Comparison of ENCODE assay signal across 27 mouse cellular contexts in the genomic region with DNA sequence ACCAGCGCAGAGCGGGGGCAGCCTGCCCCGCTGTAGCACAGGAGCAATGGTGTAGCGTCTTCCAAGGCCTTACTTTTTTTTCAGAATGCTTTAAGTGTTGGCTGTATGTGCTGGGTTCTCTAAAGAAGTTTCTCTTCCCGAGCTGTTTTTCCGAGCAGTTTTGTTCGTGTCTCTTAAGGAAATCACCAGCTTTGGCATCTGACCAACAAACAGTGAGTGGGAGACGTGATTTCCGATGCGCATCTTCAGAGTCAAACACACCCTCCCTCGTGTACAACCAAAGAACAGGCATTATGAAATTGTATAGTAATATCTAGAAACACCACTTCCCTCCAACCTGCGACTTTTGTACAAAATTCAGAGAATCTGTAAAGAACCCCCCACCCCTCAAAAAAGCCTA. TPM values are rescaled to one million over a fixed set of nuclear protein-coding genes. Genes with fewer than 3 reads are reported as not detected.
DNase-seq lines count a peak whose midpoint lies in the region; ATAC-seq and TF ChIP-seq lines count a peak whose summit lies in the region.
"Had no signal": no experiment of that assay in that cellular context is flagged by ENCODE, and none has a peak within 500 bp of the region (broad histone marks: within the 10 kb centered on the region; RNA-seq: fewer than 3 reads in every experiment).

No protein-coding gene starts in this region.

- TF ChIP-seq RAD21 in CH12.LX (IDR thresholded peaks at IDR 0.05; ENCODE audit: low read depth, low read length), result no peak

- dilution Hi-C loops in CH12.LX (cut with MboI; ENCODE audit: extremely low pct_ligation_motif_present, extremely low pct_unique_long_range_greater_than_20kb, low sequenced_read_pairs), result no loop called here

- no peak for TF ChIP-seq POLR2A in CH12.LX (IDR thresholded peaks at IDR 0.05; ENCODE audit: low read depth, low read length)

- in situ Hi-C loops in CH12.LX (cut with MboI; ENCODE audit: low pct_ligation_motif_present, low pct_unique_long_range_greater_than_20kb, low sequenced_read_pairs), result no loop called here

- H3K4me1 ChIP-seq in forebrain, embryonic 14.5 days (ENCODE audit: control insufficient read depth, insufficient read depth, low read length), result no peaks in the 10 kb centered on the region
- no peaks in the 10 kb centered on the region for H3K4me1 ChIP-seq in forebrain, embryonic 11.5 days (replicated peaks; ENCODE audit: control insufficient read depth, insufficient read depth, low read length)
- no peaks in the 10 kb centered on the region for H3K4me1 ChIP-seq in lung, embryonic 14.5 days (ENCODE audit: insufficient read depth)
- peaks cover 4 to 16% of the 10 kb centered on the region in 2 experiments; a peak in 2 of 4 replicates for H3K4me1 ChIP-seq in CH12.LX (ENCODE audit: control insufficient read depth in 1 of 2, insufficient read depth in 2 of 2)
- no peaks in the 10 kb centered on the region for H3K4me1 ChIP-seq in forebrain, embryonic 15.5 days
- H3K4me1 ChIP-seq: midbrain, embryonic 10.5 days; neural tube, embryonic 12.5 days had no signal

- H3K36me3 ChIP-seq in forebrain, embryonic 14.5 days (ENCODE audit: control insufficient read depth, insufficient read depth, low read length), result peaks cover 13% of the 10 kb centered on the region; the same call in 1 of the 2 replicates
- no peaks in the 10 kb centered on the region for H3K36me3 ChIP-seq in forebrain, embryonic 11.5 days (ENCODE audit: control insufficient read depth, insufficient read depth, low read length)
- peaks cover 29% of the 10 kb centered on the region for H3K36me3 ChIP-seq in lung, embryonic 14.5 days (ENCODE audit: insufficient read depth)
- H3K36me3 ChIP-seq in CH12.LX (replicated peaks in 1 of 2; ENCODE audit: control insufficient read depth in 1 of 2, insufficient read depth in 1 of 2, low read length in 1 of 2), result peaks cover 25 to 51% of the 10 kb centered on the region in 2 experiments
- H3K36me3 ChIP-seq in forebrain, embryonic 15.5 days, result peaks cover 11% of the 10 kb centered on the region; the same call in 1 of the 2 replicates

- no peaks in the 10 kb centered on the region for H3K79me2 ChIP-seq in CH12.LX (replicated peaks; ENCODE audit: control insufficient read depth, extremely low read depth, insufficient read depth, poor library complexity, severe bottlenecking)

- no peak for TF ChIP-seq CTCF in lung, embryonic 14.5 days (IDR thresholded peaks at IDR 0.05; ENCODE audit: low read depth)
- no peak for TF ChIP-seq CTCF in CH12.LX (conservative IDR thresholded peaks at IDR 0.05 in 1 of 2, IDR thresholded peaks at IDR 0.05 in 1 of 2; ENCODE audit: low read depth in 2 of 2, low read length in 2 of 2)

- no peak overlapping the region for H3K27ac ChIP-seq in forebrain, embryonic 14.5 days (ENCODE audit: low read depth, low read length)
- no peak overlapping the region for H3K27ac ChIP-seq in forebrain, embryonic 11.5 days (ENCODE audit: low read depth, low read length)
- no peak overlapping the region for H3K27ac ChIP-seq in lung, embryonic 14.5 days (ENCODE audit: low read depth)
- no peak overlapping the region for H3K27ac ChIP-seq in CH12.LX (ENCODE audit: insufficient read depth, low read depth)
- 0 out of 2 replicates have a peak overlapping the region, but pooled peaks have one; percentile 40 for H3K27ac ChIP-seq in forebrain, embryonic 15.5 days (replicated peaks)
- H3K27ac ChIP-seq: liver, embryonic 14.5 days; neural tube, embryonic 12.5 days had no signal

- DNase-seq in forebrain, embryonic 14.5 days (ENCODE audit: low spot score), result peak; percentile 33
- DNase-seq in forebrain, embryonic 11.5 days (ENCODE audit: low spot score), result no peak
- DNase-seq in lung, embryonic 14.5 days, result peak; percentile 26
- DNase-seq in lung, postnatal 10 days, result no peak
- no peak for DNase-seq in CH12.LX (ENCODE audit: extremely low read depth)
- DNase-seq in gastrocnemius, postnatal 25 days, result no peak
- DNase-seq: adrenal gland, postnatal 25 days; cerebellum, adult 2 months; cerebellum, postnatal 14 days; gastrocnemius, postnatal 14 days; heart, adult 18-20 months; heart, postnatal 36 days; kidney, adult 18-20 months; kidney, postnatal 36 days; layer of hippocampus, postnatal 36 days; liver; lung, adult 2 months; thymus, adult 2 months; thymus, postnatal 36 days had no signal

- H3K4me3 ChIP-seq in forebrain, embryonic 14.5 days (ENCODE audit: low read depth, low read length), result no peak overlapping the region
- H3K4me3 ChIP-seq in forebrain, embryonic 11.5 days (ENCODE audit: low read depth, low read length), result no peak overlapping the region
- H3K4me3 ChIP-seq in lung, embryonic 14.5 days (ENCODE audit: low read depth, low read length), result no peak overlapping the region
- no peak overlapping the region for H3K4me3 ChIP-seq in CH12.LX (replicated peaks in 1 of 3; ENCODE audit: low read depth in 2 of 3, low read length in 2 of 3, poor library complexity in 1 of 3)
- H3K4me3 ChIP-seq in forebrain, embryonic 15.5 days, result no peak overlapping the region
- H3K4me3 ChIP-seq: erythroblast, embryonic 14.5 days; midbrain, embryonic 10.5 days; myocyte; neural tube, embryonic 12.5 days had no signal

- no peak for ATAC-seq in forebrain, embryonic 14.5 days
- ATAC-seq in forebrain, embryonic 11.5 days (replicated peaks; ENCODE audit: low FRiP score), result no peak
- ATAC-seq in lung, embryonic 14.5 days (ENCODE audit: insufficient read depth), result no peak
- no peak for ATAC-seq in forebrain, embryonic 15.5 days (replicated peaks)
- ATAC-seq: hindbrain, embryonic 16.5 days had no signal

- 84% methylated on average over 12 of the region's 12 CpGs for WGBS in forebrain, embryonic 14.5 days
- 93% methylated on average over 12 of the region's 12 CpGs for WGBS in forebrain, embryonic 11.5 days
- WGBS in lung, embryonic 14.5 days, result 80% methylated on average over 12 of the region's 12 CpGs
- 79% methylated on average over 12 of the region's 12 CpGs for WGBS in forebrain, embryonic 15.5 days

- peak; percentile 39; the same call in 1 of the 2 replicates for TF ChIP-seq EP300 in CH12.LX (IDR thresholded peaks at IDR 0.05; ENCODE audit: low read length)

- H3K9ac ChIP-seq in forebrain, embryonic 14.5 days (ENCODE audit: low read length), result no peak overlapping the region
- H3K9ac ChIP-seq in forebrain, embryonic 11.5 days (ENCODE audit: low read length), result no peak overlapping the region
- no peak overlapping the region for H3K9ac ChIP-seq in lung, embryonic 14.5 days
- H3K9ac ChIP-seq in CH12.LX (ENCODE audit: insufficient read depth, low read depth), result no peak overlapping the region
- no peak overlapping the region for H3K9ac ChIP-seq in forebrain, embryonic 15.5 days (replicated peaks)
- H3K9ac ChIP-seq: liver, embryonic 14.5 days; neural tube, embryonic 12.5 days had no signal

- no peak overlapping the region for H3K4me2 ChIP-seq in forebrain, embryonic 14.5 days (ENCODE audit: low read length)
- H3K4me2 ChIP-seq in forebrain, embryonic 11.5 days (ENCODE audit: low read depth, low read length, severe bottlenecking), result no peak overlapping the region
- H3K4me2 ChIP-seq in lung, embryonic 14.5 days, result no peak overlapping the region
- no peak overlapping the region for H3K4me2 ChIP-seq in CH12.LX (ENCODE audit: insufficient read depth, low read depth, poor library complexity, severe bottlenecking)
- H3K4me2 ChIP-seq in forebrain, embryonic 15.5 days (replicated peaks), result no peak overlapping the region
- H3K4me2 ChIP-seq: heart, embryonic 11.5 days; neural tube, embryonic 12.5 days had no signal

- H3K27me3 ChIP-seq in forebrain, embryonic 14.5 days (replicated peaks; ENCODE audit: control insufficient read depth, insufficient read depth, low read length), result no peaks in the 10 kb centered on the region
- H3K27me3 ChIP-seq in forebrain, embryonic 11.5 days (ENCODE audit: control insufficient read depth, insufficient read depth, low read length), result no peaks in the 10 kb centered on the region
- H3K27me3 ChIP-seq in lung, embryonic 14.5 days (ENCODE audit: insufficient read depth, low read length), result no peaks in the 10 kb centered on the region
- H3K27me3 ChIP-seq in CH12.LX (replicated peaks), result no peaks in the 10 kb centered on the region
- H3K27me3 ChIP-seq in forebrain, embryonic 15.5 days, result no peaks in the 10 kb centered on the region
- H3K27me3 ChIP-seq: neural tube, embryonic 12.5 days had no signal

- no peaks in the 10 kb centered on the region for H3K9me3 ChIP-seq in forebrain, embryonic 14.5 days (replicated peaks; ENCODE audit: control insufficient read depth, low read length)
- H3K9me3 ChIP-seq in forebrain, embryonic 11.5 days (ENCODE audit: control insufficient read depth, low read length), result no peaks in the 10 kb centered on the region
- no peaks in the 10 kb centered on the region for H3K9me3 ChIP-seq in lung, embryonic 14.5 days (ENCODE audit: low read depth, low read length)
- H3K9me3 ChIP-seq in CH12.LX (replicated peaks; ENCODE audit: low read length), result peaks cover 5% of the 10 kb centered on the region
- H3K9me3 ChIP-seq in forebrain, embryonic 15.5 days, result no peaks in the 10 kb centered on the region
- H3K9me3 ChIP-seq: midbrain, embryonic 10.5 days; neural tube, embryonic 12.5 days had no signal

TF ChIP-seq in CH12.LX, 34 proteins besides CTCF, POLR2A, EP300 and RAD21:
- TF ChIP-seq IRF4 (IDR thresholded peaks at IDR 0.05; ENCODE audit: low read depth, low read length) (peak; percentile 48), MYC (IDR thresholded peaks at IDR 0.05; ENCODE audit: low read depth, low read length) (no peak)

RNA-seq across cellular contexts. Expression of a gene that starts 8.9 kb away (rescaled TPM):
- 137 and 138 TPM in 2 replicates for polyA plus RNA-seq in forebrain, embryonic 14.5 days (2014; fragmentation: Nextera tagmentation; extraction: Ambion mirVana)
- 222 and 240 TPM in 2 replicates for polyA plus RNA-seq in forebrain, embryonic 11.5 days (2014; fragmentation: Nextera tagmentation; extraction: Ambion mirVana)
- polyA plus RNA-seq in lung, embryonic 14.5 days (2014; fragmentation: Nextera tagmentation; extraction: Ambion mirVana), result 177 TPM in 2 replicates
- total RNA-seq in CH12.LX (2012; rRNA removed), result 76.0 and 101 TPM in 2 replicates
- 165 and 167 TPM in 2 replicates for total RNA-seq in CH12.LX (2014; rRNA removed)
- polyA plus RNA-seq in CH12.LX (2012; ENCODE audit: insufficient read length, low read depth), result 131 and 162 TPM in 2 replicates
- polyA plus RNA-seq in forebrain, embryonic 15.5 days (2015; fragmentation: Nextera tagmentation; extraction: Ambion mirVana), result 101 TPM in 2 replicates
- total RNA-seq in gastrocnemius, postnatal 25 days (2021), result 10 to 100 TPM; 47.1 to 49.5 TPM

Comparison
In these comparisons a context has a peak if more than half of its experiments do, and no peak if none do; other contexts are left out.
1. DNase-seq: peak in forebrain, embryonic 14.5 days (single experiment) and lung, embryonic 14.5 days (single experiment); none in forebrain, embryonic 11.5 days (single experiment), lung, postnatal 10 days (single experiment), CH12.LX (single experiment) and gastrocnemius, postnatal 25 days (single experiment).